Mouse (Mus musculus): Measurements from ENCODE around the gene Hdlbp. TPM values are rescaled to one million over a fixed set of nuclear protein-coding genes. Genes with fewer than 3 reads are reported as not detected.
"Not testable (repeated sequence)": the region's sequence is repeated elsewhere in the genome, so short reads cannot be mapped to it uniquely, and the experiment has no call there.

Gene Hdlbp
- polyA plus RNA-seq (2016; fragmentation: Nextera tagmentation; extraction: Ambion mirVana), result 135 and 140 TPM in 2 replicates

- Histone ChIP-seq H3K27ac (peak within 1 kb of the TSS; percentile 94), H3K4me1 (replicated peaks) (peaks cover 10% of the 10 kb centered on the region), H3K9ac (replicated peaks) (peak within 1 kb of the TSS; percentile 78), H3K36me3 (no peaks in the 10 kb centered on the region), H3K4me2 (peak within 1 kb of the TSS; percentile 70), H3K4me3 (replicated peaks) (peak within 1 kb of the TSS; percentile 87), H3K9me3 (no peaks in the 10 kb centered on the region), H3K27me3 (no peaks in the 10 kb centered on the region)
- WGBS, result under 1% methylated on average over 74 of the region's 74 CpGs
- peak; percentile 93 for ATAC-seq (ENCODE audit: insufficient number of reproducible peaks, insufficient read depth, low FRiP score, low TSS enrichment, low read depth)
Observed at GRCm38 (mm10) chr1:93478586-93479475, at the start of gene Hdlbp. Hdlbp (minus strand) TSS chr1:93478815.

DNA sequence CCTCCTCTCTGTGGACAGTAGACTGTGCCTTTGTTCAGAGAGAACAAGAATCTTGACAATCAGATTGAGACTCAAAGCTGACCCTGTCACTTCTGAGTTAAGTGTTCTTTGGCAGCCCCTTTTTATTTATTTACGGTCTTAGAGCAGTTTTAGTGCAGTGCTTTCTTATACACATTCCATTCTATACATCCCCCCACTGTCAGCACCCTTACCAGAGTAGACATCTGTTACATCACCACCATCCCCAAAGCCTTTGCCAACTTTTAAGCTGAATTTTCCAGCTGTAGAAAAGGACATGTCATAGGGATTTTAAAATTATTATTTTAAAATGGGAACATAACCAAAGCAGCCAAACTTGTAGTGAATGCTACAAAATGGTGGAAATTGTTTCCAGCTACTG is 43.7 kb upstream of the Hdlbp start:
- no peaks in the 10 kb centered on the region for H3K4me1 ChIP-seq (replicated peaks)
- WGBS, result 83% methylated on average over 1 of the region's 1 CpGs
- no peak overlapping the region for H3K9ac ChIP-seq (replicated peaks)
- no peak for ATAC-seq (ENCODE audit: insufficient number of reproducible peaks, insufficient read depth, low FRiP score, low TSS enrichment, low read depth)
- H3K4me3 ChIP-seq (replicated peaks), result no peak overlapping the region
- H3K36me3 ChIP-seq, result peaks cover 4% of the 10 kb centered on the region; the same call in 1 of the 2 replicates
- H3K27me3 ChIP-seq, result no peaks in the 10 kb centered on the region
- no peak overlapping the region for H3K27ac ChIP-seq
- H3K9me3 ChIP-seq, result no peaks in the 10 kb centered on the region
- H3K4me2 ChIP-seq, result no peak overlapping the region

GRCm38 (mm10) chr1:93521491-93521890 is 42.9 kb upstream of the Hdlbp start:
- Histone ChIP-seq H3K4me3 (replicated peaks) (no peak overlapping the region), H3K27me3 (no peaks in the 10 kb centered on the region), H3K4me2 (no peak overlapping the region), H3K9me3 (no peaks in the 10 kb centered on the region), H3K9ac (replicated peaks) (no peak overlapping the region), H3K27ac (no peak overlapping the region), H3K4me1 (replicated peaks) (no peaks in the 10 kb centered on the region), H3K36me3 (peaks cover 4% of the 10 kb centered on the region; the same call in 1 of the 2 replicates)
- ATAC-seq (ENCODE audit: insufficient number of reproducible peaks, insufficient read depth, low FRiP score, low TSS enrichment, low read depth), result no peak
- WGBS, result 69% methylated on average over 2 of the region's 2 CpGs

GRCm38 (mm10) chr1:93513221-93513620 is 34.6 kb upstream of the Hdlbp start:
- no peak for ATAC-seq (ENCODE audit: insufficient number of reproducible peaks, insufficient read depth, low FRiP score, low TSS enrichment, low read depth)
- Histone ChIP-seq H3K9ac (replicated peaks) (no peak overlapping the region), H3K4me1 (replicated peaks) (peaks cover 21% of the 10 kb centered on the region), H3K4me3 (replicated peaks) (peak overlapping the region; percentile 72), H3K36me3 (peaks cover 8% of the 10 kb centered on the region), H3K4me2 (peak overlapping the region; percentile 78), H3K27ac (no peak overlapping the region), H3K9me3 (no peaks in the 10 kb centered on the region), H3K27me3 (no peaks in the 10 kb centered on the region)
- WGBS, result 78% methylated on average over 14 of the region's 14 CpGs

DNA sequence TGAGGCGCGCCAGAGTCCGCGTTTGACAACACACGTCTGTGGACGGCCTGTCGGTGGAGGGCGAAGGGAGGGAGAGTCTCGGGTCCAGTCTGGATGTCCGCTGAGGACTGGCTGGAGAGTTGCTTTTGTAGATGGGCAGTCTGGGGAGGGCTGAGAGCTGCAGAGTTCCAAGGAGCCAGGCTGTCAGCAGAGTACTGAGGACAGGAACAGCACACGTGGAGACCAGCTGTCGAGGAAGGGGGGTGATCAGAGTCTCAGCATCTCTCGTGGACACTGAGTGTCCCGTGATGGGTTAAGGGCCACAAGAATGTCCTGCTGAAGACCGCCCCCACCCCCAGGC is 33.7 kb upstream of the Hdlbp start:
- H3K27me3 ChIP-seq, result no peaks in the 10 kb centered on the region
- H3K4me1 ChIP-seq (replicated peaks), result peaks cover 21% of the 10 kb centered on the region
- peak; percentile 27 for ATAC-seq (ENCODE audit: insufficient number of reproducible peaks, insufficient read depth, low FRiP score, low TSS enrichment, low read depth)
- peak overlapping the region; percentile 72 for H3K4me3 ChIP-seq (replicated peaks)
- peak overlapping the region; percentile 84 for H3K9ac ChIP-seq (replicated peaks)
- H3K27ac ChIP-seq, result peak overlapping the region; percentile 82
- H3K9me3 ChIP-seq, result no peaks in the 10 kb centered on the region
- H3K36me3 ChIP-seq, result peaks cover 12% of the 10 kb centered on the region
- peak overlapping the region; percentile 78 for H3K4me2 ChIP-seq
- WGBS, result under 1% methylated on average over 15 of the region's 15 CpGs

DNA sequence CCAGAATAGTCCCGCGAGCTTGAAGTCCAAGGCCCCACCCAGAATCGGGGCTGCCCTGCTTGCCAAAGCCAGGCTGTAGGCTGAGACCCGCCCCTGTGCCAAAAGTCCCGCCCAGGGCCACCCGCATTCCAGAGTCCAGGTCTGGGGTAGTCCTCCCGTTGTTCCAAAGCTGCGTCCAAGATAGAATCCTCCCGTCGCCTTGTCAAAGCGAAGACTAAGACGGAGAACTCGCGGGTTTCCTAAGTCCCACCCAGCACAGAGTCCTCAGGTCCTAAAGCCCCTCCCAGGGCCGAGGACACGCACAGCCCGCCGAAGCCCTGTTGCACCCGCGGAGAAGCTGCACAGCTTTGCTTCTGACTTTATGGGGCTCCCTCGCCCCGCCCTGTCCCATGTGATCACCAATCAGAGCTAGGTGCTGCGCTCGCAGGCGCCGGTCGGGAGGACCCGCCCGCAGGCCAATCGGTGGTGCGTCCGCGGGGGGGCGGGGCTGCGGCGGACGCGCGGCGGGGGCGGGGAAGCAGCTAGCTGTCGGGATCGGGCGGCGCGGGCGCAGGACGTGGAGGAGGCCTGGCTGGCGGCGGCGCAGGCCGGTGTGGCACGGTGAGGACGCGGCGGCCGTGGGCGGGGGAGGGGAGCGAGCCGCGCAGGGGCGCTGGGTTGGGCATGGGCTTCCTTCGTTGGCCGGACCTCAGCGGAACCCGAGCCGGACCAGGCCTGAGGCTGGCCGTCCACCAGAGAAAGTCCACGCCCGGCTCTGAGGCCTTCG is 33.2 kb upstream of the Hdlbp start, which contains the start of gene Farp2:
Gene Farp2 (plus strand): TSS at position 495 of the 766 bp plus-strand sequence.
- H3K27me3 ChIP-seq, result no peaks in the 10 kb centered on the region
- H3K4me1 ChIP-seq (replicated peaks), result peaks cover 21% of the 10 kb centered on the region
- peak within 1 kb of the TSS; percentile 78 for H3K4me2 ChIP-seq
- WGBS, result under 1% methylated on average over 71 of the region's 71 CpGs
- peak within 1 kb of the TSS; percentile 84 for H3K9ac ChIP-seq (replicated peaks)
- H3K27ac ChIP-seq, result peak within 1 kb of the TSS; percentile 82
- no peaks in the 10 kb centered on the region for H3K9me3 ChIP-seq
- peak; percentile 98 for ATAC-seq (ENCODE audit: insufficient number of reproducible peaks, insufficient read depth, low FRiP score, low TSS enrichment, low read depth)
- peak within 1 kb of the TSS; percentile 72 for H3K4me3 ChIP-seq (replicated peaks)
- peaks cover 15% of the 10 kb centered on the region for H3K36me3 ChIP-seq

GRCm38 (mm10) chr1:93508576-93508975 is 30.0 kb upstream of the Hdlbp start:
- not testable (repeated sequence) for H3K27me3 ChIP-seq; H3K9ac ChIP-seq (replicated peaks); ATAC-seq (ENCODE audit: insufficient number of reproducible peaks, insufficient read depth, low FRiP score, low TSS enrichment, low read depth); H3K9me3 ChIP-seq; H3K4me2 ChIP-seq; H3K27ac ChIP-seq; H3K4me3 ChIP-seq (replicated peaks)
- peaks cover 41% of the 10 kb centered on the region for H3K36me3 ChIP-seq
- H3K4me1 ChIP-seq (replicated peaks), result peaks cover 19% of the 10 kb centered on the region
- 64% methylated on average over 1 of the region's 1 CpGs for WGBS

DNA sequence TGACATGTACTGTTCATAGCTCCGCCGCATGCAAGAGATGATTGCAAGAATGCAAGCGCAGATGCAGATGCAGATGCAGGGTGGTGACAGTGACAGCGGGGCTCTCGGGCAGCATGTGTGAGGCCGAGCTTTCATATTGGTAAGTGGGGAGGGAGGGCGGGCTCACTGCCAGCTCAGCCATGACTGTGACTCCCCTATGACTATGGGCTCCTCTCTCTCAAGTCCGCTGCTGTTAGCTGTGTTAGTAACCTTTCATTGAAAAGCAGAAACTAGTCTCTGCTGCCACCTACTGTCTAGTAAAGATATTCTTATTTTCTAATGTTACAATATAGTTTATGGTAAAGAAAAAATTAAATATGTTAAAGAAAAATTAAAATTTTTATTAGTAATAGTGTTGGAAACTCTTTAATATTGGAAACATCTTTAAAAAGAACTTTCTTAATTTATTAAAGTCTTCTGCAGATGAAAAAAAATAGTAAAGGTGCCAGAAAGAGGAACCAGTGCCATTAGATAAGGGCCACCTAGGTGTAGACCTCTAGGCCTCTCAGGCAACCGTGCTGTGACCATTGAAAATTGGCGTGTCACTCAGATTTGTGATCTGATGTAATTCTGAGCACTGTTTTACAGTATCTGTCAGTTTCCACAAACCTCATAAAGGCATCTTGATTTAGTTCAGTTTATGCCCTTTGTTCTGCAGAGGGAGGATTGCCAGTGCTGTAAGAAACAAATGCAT is 28.5 kb upstream of the Hdlbp start:
- no peak overlapping the region for H3K4me2 ChIP-seq
- H3K27me3 ChIP-seq, result no peaks in the 10 kb centered on the region
- H3K4me3 ChIP-seq (replicated peaks), result no peak overlapping the region
- 67% methylated on average over 10 of the region's 10 CpGs for WGBS
- no peak overlapping the region for H3K9ac ChIP-seq (replicated peaks)
- peaks cover 6% of the 10 kb centered on the region; the same call in 1 of the 2 replicates for H3K4me1 ChIP-seq (replicated peaks)
- no peaks in the 10 kb centered on the region for H3K9me3 ChIP-seq
- no peak for ATAC-seq (ENCODE audit: insufficient number of reproducible peaks, insufficient read depth, low FRiP score, low TSS enrichment, low read depth)
- H3K36me3 ChIP-seq, result peaks cover 49% of the 10 kb centered on the region
- H3K27ac ChIP-seq, result no peak overlapping the region

GRCm38 (mm10) chr1:93495312-93495711 is 16.7 kb upstream of the Hdlbp start:
- Histone ChIP-seq H3K27me3 (no peaks in the 10 kb centered on the region), H3K9me3 (no peaks in the 10 kb centered on the region), H3K9ac (replicated peaks) (no peak overlapping the region), H3K4me2 (no peak overlapping the region), H3K4me3 (replicated peaks) (no peak overlapping the region), H3K27ac (no peak overlapping the region), H3K4me1 (replicated peaks) (no peaks in the 10 kb centered on the region), H3K36me3 (peaks cover 67% of the 10 kb centered on the region)
- 86% methylated on average over 3 of the region's 3 CpGs for WGBS
- ATAC-seq (ENCODE audit: insufficient number of reproducible peaks, insufficient read depth, low FRiP score, low TSS enrichment, low read depth), result no peak

GRCm38 (mm10) chr1:93486302-93486701 is 7.7 kb upstream of the Hdlbp start:
- not testable (repeated sequence) for H3K9ac ChIP-seq (replicated peaks); H3K27me3 ChIP-seq; H3K36me3 ChIP-seq; H3K9me3 ChIP-seq; ATAC-seq (ENCODE audit: insufficient number of reproducible peaks, insufficient read depth, low FRiP score, low TSS enrichment, low read depth); H3K27ac ChIP-seq; H3K4me2 ChIP-seq; H3K4me3 ChIP-seq (replicated peaks); H3K4me1 ChIP-seq (replicated peaks)
- WGBS, result 90% methylated on average over 3 of the region's 3 CpGs

All from limb, embryonic 12.5 days (tissue).